Mouse (Mus musculus): ENCODE results near the gene Prop1.

- TF ChIP-seq POLR2A (IDR thresholded peaks at IDR 0.05; ENCODE audit: low read depth, low read length) (no peak), CTCF (IDR thresholded peaks at IDR 0.05; ENCODE audit: extremely low read depth, insufficient read length, insufficient replicate concordance, low read depth, low read length) (no peak)
Observed at GRCm38 (mm10) chr11:50952290-50952689, 1.3 kb downstream of the Prop1 start.
